Mouse (Mus musculus): ENCODE measurements around the gene 1700020A23Rik.
"Not testable (repeated sequence)": the region's sequence is repeated elsewhere in the genome, so short reads cannot be mapped to it uniquely, and the experiment has no call there.

1700020A23Rik gene

DNA sequence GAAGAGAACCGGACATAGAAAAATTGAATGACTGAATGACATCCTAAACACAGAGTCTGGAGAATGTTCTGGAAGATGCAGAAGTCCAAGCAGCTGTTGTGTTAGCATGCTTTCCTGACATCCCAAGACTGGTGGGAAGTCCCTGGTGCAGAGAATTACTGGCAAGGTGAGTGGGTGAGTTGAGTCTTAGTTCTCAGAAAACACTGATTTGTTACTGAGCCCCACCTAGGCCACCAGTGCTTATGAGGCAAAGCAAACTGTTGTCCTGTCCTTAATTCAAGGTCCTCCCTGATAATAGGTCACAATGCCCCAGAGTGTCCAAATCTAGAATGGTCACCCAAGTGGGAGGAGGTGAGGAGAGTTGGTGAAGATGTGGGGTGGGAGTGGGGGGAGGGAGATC lies at the start of gene 1700020A23Rik, which contains the start of gene Gm28372:
1700020A23Rik (plus strand) TSS at position 321 of the 400 bp plus-strand sequence.
Gm28372 (plus strand) TSS at position 301 of the 400 bp plus-strand sequence.
- no peak for DNase-seq

DNA sequence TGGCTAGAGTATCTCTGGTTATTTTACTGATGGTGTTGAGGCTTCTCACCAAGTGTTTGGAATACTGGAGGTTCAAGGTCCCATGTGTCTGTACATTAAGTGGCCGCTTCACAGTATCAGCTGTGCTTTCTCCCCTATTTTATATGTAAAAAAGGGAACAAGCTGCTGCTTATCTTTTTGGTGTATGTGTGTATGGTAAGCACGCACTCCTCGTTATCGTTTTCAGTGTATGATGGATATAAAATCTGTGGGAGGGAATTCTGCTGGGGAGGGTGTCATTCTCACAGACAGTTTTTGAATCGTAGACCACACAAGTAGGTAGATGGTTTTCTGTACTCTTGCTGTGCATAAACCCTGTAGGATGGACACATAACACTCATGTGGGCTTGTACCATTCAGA lies 47.5 kb upstream of the 1700020A23Rik start:
- no peak for DNase-seq

DNA sequence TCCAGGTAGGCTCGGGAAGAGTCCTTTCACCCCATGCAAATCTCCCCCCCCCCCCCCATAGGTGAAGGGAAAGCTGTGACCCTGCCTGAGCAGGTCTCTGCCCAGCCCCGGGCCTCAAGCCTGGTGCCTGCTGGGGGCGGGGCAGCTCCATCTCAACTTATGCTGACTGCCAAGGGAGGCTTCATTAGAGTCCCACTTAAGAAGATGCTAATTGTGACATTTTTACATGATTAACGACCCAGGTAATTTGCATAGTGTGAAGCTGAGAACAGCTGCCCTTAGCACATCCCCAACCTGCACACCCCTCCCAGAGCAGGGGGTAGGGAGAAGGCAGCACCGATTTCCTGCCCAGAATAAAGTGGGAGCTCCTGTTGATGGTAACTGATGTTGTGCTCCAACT lies 46.2 kb upstream of the 1700020A23Rik start:
- DNase-seq = no peak

DNA sequence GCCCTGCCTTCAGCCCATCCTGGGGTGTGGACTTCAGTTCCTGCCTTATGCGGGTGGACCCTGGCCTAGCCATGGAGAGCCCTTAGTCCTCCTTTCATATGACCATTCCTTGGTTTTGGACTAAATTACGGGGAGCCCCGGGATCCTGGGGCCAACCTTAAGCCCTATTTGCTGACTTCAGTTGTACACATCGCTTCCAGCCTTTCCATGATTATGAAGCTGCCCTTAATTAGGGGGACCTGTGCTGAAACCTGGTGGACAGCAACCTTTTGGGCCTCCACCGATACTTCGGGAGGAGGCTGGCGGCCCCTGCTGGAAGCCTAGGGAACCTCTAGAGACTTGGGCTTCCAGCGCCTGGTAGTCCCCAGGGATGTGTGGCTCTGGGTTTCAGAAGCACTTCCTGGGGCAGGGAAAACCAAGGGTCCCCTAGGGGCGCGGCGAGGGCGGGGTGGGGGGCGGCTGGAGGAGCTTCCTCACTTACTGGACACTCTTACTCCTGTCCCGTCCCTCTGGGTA lies 42.5 kb upstream of the 1700020A23Rik start:
- DNase-seq = peak; percentile 72

DNA sequence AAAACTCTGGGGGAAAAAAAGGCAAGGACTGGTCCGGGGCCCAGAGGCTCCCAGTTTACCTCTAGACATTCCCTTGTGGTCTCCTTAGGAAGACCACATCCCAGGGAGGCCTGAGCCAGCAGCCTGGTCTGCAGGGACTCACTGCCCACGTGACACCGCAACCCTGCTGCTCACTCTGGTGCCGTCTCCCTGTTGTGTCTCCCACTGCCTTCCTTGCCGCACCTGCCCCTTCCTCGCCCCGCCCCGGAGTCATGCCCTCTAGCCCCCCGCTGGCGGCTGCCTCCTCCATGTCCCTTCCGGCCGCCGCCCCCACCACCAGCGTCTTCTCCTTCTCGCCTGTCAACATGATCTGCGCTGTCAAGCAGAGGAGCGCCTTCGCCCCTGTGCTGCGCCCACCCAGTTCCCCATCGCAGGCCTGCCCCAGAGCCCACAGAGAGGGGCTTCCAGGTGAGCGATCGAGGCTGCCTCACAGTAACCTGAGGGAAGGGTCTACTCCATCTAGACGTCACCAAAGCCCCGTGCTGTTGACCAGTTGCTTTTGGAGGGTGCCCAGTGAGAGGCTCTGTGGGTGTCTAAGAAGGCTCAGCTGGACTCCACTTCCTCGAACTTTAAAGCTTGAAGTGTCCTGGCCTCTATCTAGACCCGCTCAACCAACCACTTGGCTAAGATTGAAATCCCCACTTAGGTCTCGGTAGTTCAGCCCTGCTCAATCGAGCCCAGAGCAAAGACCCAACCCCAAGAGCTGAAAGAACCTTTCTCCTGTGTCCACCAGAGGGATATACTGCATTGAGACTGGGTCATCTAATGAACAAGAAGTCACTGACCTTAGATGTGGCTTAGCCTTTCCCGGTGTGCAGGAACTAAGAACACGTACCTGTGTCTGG lies 39.6 kb upstream of the 1700020A23Rik start:
- DNase-seq = peak; percentile 68

DNA sequence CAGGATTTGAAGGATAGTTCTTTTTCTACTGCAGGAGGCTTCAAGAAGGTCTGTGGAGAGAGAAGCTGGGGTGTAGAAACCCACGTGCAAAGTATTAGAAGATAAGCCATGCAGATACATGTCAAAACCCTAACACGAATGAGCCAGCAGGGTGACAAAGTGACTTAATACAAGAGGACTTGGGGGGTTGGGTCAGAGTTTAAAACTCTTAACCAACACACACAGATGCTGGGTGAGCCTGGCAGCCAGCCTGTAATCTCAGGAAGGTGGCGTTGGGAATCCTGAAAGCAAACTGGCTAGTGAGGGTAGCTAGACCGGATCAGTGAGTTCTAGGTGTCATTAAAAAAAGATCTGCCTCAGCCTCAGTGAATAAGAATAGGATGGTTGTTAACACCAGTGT lies 37.7 kb upstream of the 1700020A23Rik start:
- no peak for DNase-seq

DNA sequence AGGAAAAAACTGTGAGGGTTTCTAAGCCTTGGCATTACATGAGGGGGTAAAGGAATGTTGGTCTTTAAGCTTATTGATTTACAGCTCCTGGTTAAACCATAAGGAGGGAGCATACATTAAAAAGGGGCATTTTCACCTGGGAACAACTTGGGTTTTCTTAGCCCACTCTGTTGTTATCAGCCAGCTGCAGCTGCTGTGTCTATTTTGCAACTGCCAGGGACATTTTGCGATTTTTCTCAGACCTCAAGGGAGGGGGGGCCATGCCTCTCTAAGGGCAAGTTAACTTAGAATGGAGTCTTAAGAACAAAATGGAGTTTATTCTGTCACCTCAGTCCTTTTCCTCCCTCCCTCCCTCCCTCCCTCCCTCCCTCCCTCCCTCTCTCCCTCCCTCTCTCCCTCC lies 32.0 kb upstream of the 1700020A23Rik start:
- not testable (repeated sequence) for DNase-seq

DNA sequence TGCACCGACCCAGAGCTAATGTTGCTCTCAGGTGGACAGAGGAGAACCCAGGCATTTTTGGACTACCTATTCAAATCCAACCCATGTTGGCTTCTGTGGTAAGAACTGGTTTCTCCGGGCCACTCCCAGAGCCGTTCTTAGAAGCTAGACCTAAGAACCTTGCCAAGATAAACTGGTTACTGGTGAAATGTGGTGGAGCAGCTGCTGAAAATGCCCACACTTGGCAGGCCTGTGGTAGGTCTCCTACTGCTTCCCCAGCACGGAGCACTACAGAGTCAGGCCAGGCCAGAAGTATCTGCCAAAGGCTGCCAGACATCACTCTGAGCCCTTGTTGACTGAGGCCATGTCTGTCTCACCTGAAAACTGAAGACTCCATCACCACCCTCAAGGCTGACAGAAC lies 30.1 kb upstream of the 1700020A23Rik start:
- no peak for DNase-seq

DNA sequence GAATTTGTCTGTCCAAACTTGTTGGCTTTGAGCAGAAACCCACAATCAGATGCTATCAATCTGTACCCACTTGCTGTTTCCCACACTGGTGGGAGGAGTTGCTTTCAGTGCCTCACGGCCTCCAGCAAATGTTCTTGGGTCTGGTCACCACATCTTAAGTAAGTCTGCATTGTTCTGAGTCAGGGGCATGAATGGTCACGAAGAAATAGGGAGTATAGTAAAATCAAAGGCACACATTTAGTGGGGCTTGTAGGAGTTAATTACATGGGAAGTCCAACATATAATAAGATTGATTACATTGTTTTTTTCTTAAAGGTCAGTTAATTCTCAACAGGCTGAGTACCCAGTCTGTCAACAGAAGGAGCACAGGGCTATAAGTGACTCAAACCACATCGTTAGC lies 21.9 kb upstream of the 1700020A23Rik start:
- DNase-seq = no peak

DNA sequence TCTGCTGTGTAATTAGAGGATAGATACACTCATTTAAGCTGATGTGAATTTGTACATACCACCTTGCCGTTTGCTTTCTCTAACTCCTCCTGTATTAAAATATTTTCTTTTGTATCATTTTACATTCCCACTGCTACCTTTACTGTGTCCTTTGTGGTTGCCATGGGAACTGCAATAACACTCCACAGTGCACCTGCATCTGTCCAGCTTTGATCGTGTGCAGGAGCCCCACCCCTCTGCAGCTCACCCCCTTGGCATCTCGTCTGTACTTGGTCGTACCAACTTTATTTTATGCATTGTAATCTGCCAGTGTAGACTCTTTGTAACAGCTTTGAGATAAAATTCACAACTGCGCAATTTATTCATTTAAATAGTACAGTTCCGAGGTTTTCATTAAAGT lies 21.2 kb upstream of the 1700020A23Rik start:
- peak; percentile 38 for DNase-seq

DNA sequence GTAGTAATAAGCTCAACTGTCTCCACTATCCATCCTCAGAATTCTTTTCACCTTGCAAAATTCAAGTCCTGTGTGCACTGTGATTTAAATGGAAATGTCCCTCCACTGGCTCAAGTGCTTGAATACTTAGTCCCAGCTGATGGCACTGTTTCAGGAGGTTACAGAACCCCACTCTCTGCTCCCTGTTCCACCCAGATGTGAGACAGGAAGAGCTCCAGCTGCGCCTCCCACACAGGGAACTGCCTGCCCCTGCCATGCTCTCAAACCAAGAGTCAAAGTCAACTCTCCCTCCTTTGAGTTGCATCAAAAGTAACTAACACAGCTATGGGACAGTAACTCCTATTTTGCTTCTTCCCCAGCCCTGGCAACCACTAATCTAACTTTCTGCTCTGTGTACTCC lies 18.8 kb upstream of the 1700020A23Rik start:
- DNase-seq = no peak

DNA sequence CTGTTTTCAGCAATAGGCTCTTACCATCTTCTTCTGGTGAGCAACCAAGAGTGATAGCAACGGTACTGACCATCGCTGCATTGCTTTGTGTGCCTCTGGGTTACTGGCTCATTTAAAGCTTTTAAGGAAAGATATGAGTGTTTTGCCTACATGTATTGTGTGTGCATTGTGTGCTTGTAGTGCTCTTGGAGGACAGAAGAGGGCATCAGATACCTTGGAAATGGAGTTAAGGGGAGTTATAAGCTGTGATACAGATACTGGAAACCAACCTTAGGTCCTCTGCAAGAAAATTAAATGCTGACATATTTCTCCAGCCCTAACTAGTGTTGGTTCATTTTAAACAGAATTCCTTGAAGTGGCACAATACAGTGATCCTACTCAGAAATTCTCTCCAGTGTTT lies 16.3 kb upstream of the 1700020A23Rik start:
- no peak for DNase-seq

DNA sequence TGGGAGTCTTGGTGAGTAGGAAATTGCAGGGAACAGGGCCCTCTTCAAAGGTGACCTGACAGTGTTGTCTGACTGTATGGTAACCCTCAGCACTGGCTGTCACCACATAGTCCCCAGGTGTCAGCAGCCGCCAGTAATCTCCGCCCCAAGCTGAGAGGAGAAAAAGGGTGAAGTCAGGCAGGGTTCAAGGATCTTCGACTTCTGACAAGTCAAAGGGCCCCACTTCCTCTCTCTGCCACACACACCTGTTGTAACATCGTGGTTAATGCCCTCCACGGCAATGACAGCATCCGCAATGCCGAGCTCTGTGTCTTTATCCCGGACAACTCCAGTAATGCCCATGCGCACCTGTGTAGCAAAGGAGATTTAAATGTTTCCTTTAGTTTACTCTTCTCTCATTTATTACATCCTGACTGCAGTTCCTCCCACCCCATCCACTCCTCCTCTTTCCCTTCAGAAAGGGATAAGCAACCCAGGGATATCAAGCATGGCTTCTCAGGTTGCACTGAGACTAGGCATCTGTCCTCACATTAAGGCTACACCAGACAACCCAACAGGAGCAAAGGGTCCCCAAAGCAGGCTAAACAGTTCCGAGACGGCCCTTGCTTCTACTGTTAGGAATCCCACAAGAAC lies 13.9 kb upstream of the 1700020A23Rik start:
- peak; percentile 72 for DNase-seq

DNA sequence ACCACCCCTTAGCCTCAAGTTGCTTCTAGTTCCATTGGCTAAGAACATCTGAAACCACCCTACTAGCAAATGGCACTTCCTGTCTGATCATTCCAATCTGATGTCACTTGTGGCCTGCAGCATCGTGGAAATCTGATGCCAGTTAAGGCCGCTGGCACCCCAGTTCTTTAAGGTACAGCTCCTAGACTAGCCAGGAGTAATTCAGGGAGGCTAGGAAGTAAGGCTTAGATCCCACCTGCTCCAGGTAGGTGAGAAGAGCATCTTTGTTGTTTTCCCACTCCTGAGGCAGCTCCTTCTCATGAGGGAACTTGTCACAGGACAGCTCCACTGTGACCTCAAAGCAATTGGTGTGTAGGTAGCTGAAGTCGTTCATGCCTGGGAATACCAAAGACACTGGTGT lies 12.2 kb upstream of the 1700020A23Rik start:
- DNase-seq = no peak

DNA sequence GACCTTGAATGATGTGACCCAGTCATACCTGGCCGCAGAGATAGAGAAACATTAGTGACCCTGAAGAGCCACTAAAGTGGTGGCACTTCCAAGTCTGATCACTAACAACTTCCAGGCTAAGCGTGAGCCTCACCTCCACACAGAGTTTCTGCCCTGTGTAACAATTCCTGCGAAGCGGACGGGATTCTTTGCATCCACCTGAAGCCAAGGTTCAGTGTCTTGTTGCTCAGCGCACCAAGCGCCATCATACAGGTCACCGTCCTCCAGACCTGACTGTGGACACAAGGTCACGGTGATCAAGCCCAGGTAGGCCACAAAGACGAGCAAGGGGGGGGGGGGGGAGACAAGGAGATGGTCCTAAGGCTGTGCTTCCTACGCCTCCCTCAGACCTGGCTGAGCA lies 9.4 kb upstream of the 1700020A23Rik start:
- DNase-seq = no peak

DNA sequence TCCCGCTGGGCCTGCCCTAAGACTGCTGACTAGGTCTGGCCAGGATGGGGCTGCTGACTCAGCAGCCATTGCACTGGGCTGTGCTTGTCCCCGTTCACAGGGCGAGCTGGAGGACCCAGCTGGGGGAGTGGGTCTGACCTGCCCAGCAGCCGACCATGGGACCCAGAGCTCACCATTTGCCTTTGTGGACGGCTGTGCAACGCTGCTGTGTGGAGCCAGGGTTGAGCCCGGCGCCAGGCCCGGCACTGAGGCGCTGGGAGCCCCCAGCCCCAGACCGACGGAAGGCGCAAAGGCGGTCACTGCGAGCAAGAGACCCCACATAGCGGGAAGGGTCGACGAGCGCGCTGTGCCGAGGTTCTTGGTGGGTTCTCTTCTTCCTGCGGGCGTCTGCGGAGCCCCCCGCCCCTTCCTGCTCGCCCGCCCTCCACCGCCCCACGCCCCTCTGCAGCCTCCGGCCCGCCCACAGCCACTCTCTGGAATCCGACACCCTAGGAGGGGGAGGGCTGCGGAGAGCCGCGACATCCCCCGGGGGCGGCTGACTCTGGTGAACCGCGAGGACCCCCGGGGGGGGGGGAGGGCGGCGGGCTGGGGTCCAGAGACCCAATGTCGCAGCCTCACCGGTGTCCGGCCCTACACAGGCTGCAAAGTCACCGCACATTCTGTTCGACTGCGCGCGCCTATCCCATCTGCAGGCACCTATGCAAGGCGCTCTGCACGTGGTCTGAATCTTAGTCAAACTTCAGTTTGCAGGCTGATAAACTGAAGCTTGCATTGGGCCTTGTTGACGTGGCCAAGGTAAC lies 7.7 kb upstream of the 1700020A23Rik start, which contains the start of gene Cpxm1:
Cpxm1 (minus strand) TSS at position 389 of the 800 bp plus-strand sequence.
- peak; percentile 61 for DNase-seq

DNA sequence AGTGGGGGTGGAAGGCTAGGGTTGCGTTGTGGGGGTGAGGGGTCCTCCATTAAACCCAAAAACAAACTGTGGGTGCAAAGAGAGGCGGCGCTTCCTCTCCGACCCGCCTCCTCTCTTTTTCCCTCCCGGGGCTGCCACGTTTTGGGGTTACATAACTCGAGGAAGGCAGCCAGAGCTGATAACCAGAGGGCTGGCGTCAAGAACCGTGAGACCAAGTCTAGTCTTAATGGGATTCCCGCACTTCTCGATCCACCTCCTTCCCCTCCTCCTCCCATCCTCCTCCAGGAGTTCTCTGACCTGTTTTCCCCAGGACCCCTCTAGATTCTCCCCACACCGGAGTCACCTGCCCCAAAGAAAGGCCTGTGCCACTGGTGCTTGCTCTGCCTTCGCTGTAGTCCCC lies 7.0 kb upstream of the 1700020A23Rik start:
- DNase-seq = peak; percentile 46

DNA sequence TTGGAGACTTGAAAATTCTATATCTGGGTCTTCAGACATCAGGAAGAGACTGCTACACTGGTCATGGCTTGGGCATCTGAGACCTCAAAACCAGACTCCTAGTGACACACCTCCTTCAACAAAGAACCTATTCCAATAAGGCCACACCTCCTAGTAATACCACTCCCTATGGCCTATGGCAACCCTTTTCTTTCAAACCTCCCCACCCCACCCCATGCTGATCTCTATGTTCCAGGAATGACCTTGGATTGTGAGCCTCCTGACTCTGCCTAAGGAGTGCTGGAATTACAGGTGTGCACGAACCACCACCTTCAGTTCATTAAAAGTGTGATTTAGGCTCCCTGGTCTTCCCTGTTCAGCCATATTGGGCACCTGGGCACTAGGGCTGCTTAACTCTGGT lies 5.0 kb upstream of the 1700020A23Rik start:
- DNase-seq = no peak

DNA sequence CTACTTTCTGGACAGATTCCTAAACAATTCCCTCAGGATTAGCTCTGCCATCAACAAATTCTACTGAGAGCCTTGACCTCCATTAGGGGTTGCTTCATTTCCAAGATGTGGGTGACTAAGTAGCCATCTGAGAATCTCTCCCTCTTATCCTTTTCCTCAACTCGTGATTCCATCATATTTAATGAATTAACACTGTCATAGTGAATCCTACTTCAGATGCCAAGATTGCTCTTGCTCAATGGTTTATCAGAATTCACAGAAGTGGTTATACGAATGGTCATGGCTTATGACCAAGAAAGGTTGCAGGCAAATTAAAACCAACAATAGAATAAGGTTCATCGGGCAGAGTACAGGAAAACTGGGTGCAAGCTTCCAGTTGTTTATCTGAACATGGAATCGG lies 3.2 kb upstream of the 1700020A23Rik start:
- no peak for DNase-seq

DNA sequence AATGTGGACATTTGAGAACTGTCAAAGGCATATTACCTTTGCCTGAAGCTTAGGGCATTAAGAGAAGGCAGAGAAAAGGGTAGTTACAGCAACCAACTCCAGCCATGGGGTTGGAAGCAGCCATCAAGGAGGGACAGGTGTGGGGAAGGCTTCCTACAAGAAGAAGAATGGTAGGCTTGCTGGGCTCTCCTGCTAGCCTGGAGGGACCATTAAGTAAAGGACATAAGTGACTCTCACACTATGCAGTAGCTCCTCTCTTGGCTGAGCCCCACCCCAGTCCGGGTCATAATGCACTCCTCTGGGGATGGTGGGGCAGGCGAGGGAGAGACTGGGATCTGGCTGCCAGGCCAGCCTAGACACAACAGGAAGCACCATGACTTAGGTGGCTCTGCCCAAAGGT lies 1.1 kb downstream of the 1700020A23Rik start, which contains the start of gene Tmem239:
Tmem239 (plus strand) TSS at position 301 of the 400 bp plus-strand sequence.
- DNase-seq = no peak

DNA sequence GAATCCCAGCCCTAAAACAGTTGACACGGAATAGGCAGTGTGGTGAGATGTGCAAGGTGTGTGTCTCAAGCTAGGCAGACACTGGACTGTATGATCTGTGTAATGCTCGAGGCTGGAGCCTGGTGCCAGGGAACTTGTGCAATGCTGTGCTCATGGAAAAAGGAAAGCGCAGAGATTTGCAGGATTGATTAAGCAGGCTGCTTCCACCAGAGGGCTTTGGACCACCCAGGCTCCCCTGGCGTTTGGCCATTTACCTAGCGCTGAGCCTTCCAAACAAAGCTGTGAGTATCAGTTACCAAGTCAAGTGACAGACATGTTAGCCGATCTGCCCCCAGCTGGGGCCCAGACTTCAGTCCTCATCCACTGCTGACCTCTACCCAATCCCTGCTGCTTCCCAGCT lies 3.1 kb downstream of the 1700020A23Rik start:
- no peak for DNase-seq

DNA sequence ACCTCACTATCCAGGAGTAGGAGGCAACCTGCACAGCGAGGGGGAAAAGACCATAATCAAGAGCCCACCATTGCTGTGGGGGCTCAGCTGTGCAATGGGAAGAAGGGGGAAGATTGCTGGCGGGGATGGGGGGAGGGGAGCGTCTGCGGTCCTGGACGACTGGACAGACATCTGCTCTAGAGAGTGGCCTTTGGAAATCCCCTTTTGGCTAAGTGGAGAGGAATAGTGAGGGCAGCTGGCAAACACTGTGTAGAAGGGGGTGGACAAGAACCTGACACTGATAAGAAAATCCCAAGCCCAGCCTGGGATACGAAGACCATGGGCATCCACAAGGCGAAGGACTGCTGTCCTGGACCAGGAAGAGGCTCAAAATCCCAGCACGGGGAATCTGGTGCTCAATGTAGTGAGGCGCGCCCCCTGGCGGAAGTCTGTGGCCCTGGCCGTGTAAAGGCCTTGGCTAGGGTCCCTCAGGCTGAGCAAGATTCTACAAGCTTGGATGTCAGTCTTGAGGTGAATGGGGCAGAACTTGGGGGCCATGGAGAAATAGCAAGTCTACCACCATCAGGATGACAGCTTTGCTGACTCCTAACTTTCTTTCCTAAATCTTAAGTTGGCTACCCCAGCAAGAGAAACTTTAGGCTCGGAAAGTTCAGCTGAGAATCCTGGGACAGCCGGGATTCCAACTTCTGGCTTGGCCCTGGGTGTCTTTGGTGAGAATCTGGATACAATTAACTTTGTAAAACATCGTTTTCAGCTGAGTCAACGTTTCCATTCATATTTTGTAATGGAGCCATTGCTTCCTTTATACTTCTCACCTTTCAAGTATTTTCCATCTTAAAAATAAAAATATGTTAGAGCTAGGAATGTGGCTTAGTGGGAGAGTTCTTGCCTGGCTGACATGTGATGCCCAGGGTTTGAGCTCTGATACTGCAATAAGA lies 6.8 kb downstream of the 1700020A23Rik start:
- peak; percentile 91 for DNase-seq

All from thymus, postnatal 4 days (tissue).